25 mouse cellular contexts compared by ENCODE assay signal in the genomic region with DNA sequence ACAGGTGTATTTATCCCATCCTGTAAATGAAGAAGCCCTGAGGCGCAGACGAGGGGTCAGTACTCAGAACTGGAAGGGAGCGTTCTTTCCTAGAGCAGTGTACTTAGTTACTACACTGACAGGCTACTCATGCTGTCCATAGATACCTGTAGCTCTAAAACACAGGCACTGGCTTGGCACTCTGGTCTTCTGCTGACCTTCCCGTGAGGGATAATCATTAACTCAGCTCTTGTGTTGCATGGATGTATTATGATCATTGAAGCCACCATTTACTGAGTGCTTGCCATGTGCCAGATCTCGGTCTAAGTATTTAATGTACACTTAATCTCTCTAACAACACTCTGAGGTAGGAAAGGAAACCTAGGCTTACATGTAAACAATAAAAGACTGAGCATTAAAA.
A peak's percentile ranks its signal among the peaks of the same experiment; 100 is the strongest.
DNase-seq lines count a peak whose midpoint lies in the region; ATAC-seq and TF ChIP-seq lines count a peak whose summit lies in the region.
"Had no signal": no experiment of that assay in that cellular context is flagged by ENCODE, and none has a peak within 500 bp of the region (broad histone marks: within the 10 kb centered on the region; RNA-seq: fewer than 3 reads in every experiment).

No protein-coding gene starts in this region.

- H3K36me3 ChIP-seq in kidney, embryonic 16.5 days (ENCODE audit: insufficient read depth, low read length): no peaks in the 10 kb centered on the region
- H3K36me3 ChIP-seq in stomach, embryonic 15.5 days: no peaks in the 10 kb centered on the region
- H3K36me3 ChIP-seq in stomach, postnatal 0 days (ENCODE audit: control insufficient read depth, insufficient read depth, low read length): no peaks in the 10 kb centered on the region
- H3K36me3 ChIP-seq: embryonic facial prominence, embryonic 15.5 days; forebrain, embryonic 10.5 days; heart, embryonic 10.5 days had no signal

- WGBS in kidney, embryonic 16.5 days: 83% methylated on average over 5 of the region's 5 CpGs
- 76% methylated on average over 5 of the region's 5 CpGs for WGBS in stomach, embryonic 15.5 days
- 68% methylated on average over 5 of the region's 5 CpGs for whole genome bisulfite sequencing in stomach, postnatal 0 days

- H3K4me3 ChIP-seq in kidney, embryonic 16.5 days (ENCODE audit: low read length): no peak overlapping the region
- no peak overlapping the region for H3K4me3 ChIP-seq in stomach, embryonic 15.5 days (replicated peaks)
- H3K4me3 ChIP-seq in stomach, postnatal 0 days (ENCODE audit: low read depth, low read length): no peak overlapping the region
- H3K4me3 ChIP-seq: embryonic facial prominence, embryonic 15.5 days; erythroblast, embryonic 14.5 days; forebrain, embryonic 10.5 days; heart, embryonic 10.5 days had no signal

- ATAC-seq in kidney, embryonic 16.5 days (ENCODE audit: low FRiP score, low TSS enrichment): 0 out of 2 replicates have a peak, but pooled peaks have one; percentile 42
- ATAC-seq in stomach, embryonic 15.5 days (ENCODE audit: insufficient read depth, low FRiP score, low read depth): peak; percentile 63; the same call in 1 of the 2 replicates
- no peak for ATAC-seq in stomach, postnatal 0 days (ENCODE audit: low FRiP score, low TSS enrichment)
- no peak for ATAC-seq in activated CD4-positive, CD25-positive, alpha-beta regulatory T cell, adult 4 months
- ATAC-seq: CD4-positive, CD25-positive, alpha-beta regulatory T cell, adult 4 months; forebrain, embryonic 14.5 days had no signal

- no peak overlapping the region for H3K27ac ChIP-seq in kidney, embryonic 16.5 days (ENCODE audit: low read length)
- no peak overlapping the region for H3K27ac ChIP-seq in stomach, embryonic 15.5 days
- no peak overlapping the region for H3K27ac ChIP-seq in stomach, postnatal 0 days (replicated peaks)
- H3K27ac ChIP-seq: embryonic facial prominence, embryonic 15.5 days; forebrain, embryonic 10.5 days; heart, embryonic 10.5 days had no signal

- H3K27me3 ChIP-seq in kidney, embryonic 16.5 days (ENCODE audit: insufficient read depth, low read length): no peaks in the 10 kb centered on the region
- H3K27me3 ChIP-seq in stomach, embryonic 15.5 days (replicated peaks): no peaks in the 10 kb centered on the region
- no peaks in the 10 kb centered on the region for H3K27me3 ChIP-seq in stomach, postnatal 0 days (ENCODE audit: control insufficient read depth, insufficient read depth, low read length)
- H3K27me3 ChIP-seq: embryonic facial prominence, embryonic 15.5 days had no signal

- no peak for TF ChIP-seq EP300 in stomach, postnatal 0 days (optimal IDR thresholded peaks at IDR 0.05)

- no peaks in the 10 kb centered on the region for H3K9me3 ChIP-seq in kidney, embryonic 16.5 days (ENCODE audit: low read length)
- no peaks in the 10 kb centered on the region for H3K9me3 ChIP-seq in stomach, embryonic 15.5 days
- H3K9me3 ChIP-seq in stomach, postnatal 0 days (ENCODE audit: control insufficient read depth, low read length): no peaks in the 10 kb centered on the region
- H3K9me3 ChIP-seq: embryonic facial prominence, embryonic 15.5 days; forebrain, embryonic 10.5 days; G1E had no signal

- TF ChIP-seq CTCF in stomach, postnatal 0 days (IDR thresholded peaks at IDR 0.05; ENCODE audit: low read depth): no peak

- H3K4me2 ChIP-seq in kidney, embryonic 16.5 days (replicated peaks; ENCODE audit: low read depth, low read length): no peak overlapping the region
- no peak overlapping the region for H3K4me2 ChIP-seq in stomach, embryonic 15.5 days
- H3K4me2 ChIP-seq in stomach, postnatal 0 days (replicated peaks; ENCODE audit: low read depth): no peak overlapping the region
- H3K4me2 ChIP-seq: embryonic facial prominence, embryonic 15.5 days had no signal

- no peaks in the 10 kb centered on the region for H3K4me1 ChIP-seq in kidney, embryonic 16.5 days (ENCODE audit: insufficient read depth, low read length)
- no peaks in the 10 kb centered on the region for H3K4me1 ChIP-seq in stomach, embryonic 15.5 days
- H3K4me1 ChIP-seq in stomach, postnatal 0 days (replicated peaks; ENCODE audit: control insufficient read depth, insufficient read depth): no peaks in the 10 kb centered on the region
- H3K4me1 ChIP-seq: embryonic facial prominence, embryonic 15.5 days; forebrain, embryonic 10.5 days; heart, embryonic 10.5 days had no signal

- H3K9ac ChIP-seq in kidney, embryonic 16.5 days (replicated peaks; ENCODE audit: low read length): no peak overlapping the region
- H3K9ac ChIP-seq in stomach, embryonic 15.5 days: no peak overlapping the region
- no peak overlapping the region for H3K9ac ChIP-seq in stomach, postnatal 0 days (ENCODE audit: low read length)
- H3K9ac ChIP-seq: embryonic facial prominence, embryonic 15.5 days had no signal

- peak; percentile 4 for DNase-seq in kidney, adult 11 months
- no peak for DNase-seq in kidney, postnatal 4 days
- DNase-seq in kidney, adult 18-20 months: no peak
- no peak for DNase-seq in stomach, postnatal 0 days (ENCODE audit: low spot score)
- DNase-seq in thymus, postnatal 0 days (ENCODE audit: low spot score): no peak
- DNase-seq: adrenal gland, postnatal 10 days; B cell, adult 2 months; cerebellum, adult 11 months; cerebellum, adult 8-10 months; cerebellum, postnatal 14 days; embryo, embryonic 11 days; gastrocnemius, postnatal 10 days; heart, adult 18-20 months; heart, postnatal 10 days; heart, postnatal 4 days had no signal

Comparison
In these comparisons a context has a peak if more than half of its experiments do, and no peak if none do; other contexts are left out.
1. ATAC-seq: peak in kidney, embryonic 16.5 days (single experiment) and stomach, embryonic 15.5 days (single experiment); none in stomach, postnatal 0 days (single experiment) and activated CD4-positive, CD25-positive, alpha-beta regulatory T cell, adult 4 months (single experiment).